Mouse (Mus musculus) c-Kit-positive CD71-positive TER-119-positive erythroid progenitor cells, embryonic 14.5 days (primary cell): Measurements from ENCODE around the gene Mtf2.
A peak's percentile ranks its signal among the peaks of the same experiment; 100 is the strongest.
"Not testable (repeated sequence)": the region's sequence is repeated elsewhere in the genome, so short reads cannot be mapped to it uniquely, and the experiment has no call there.

Experiments used
- DNase-seq: peaks from one replicate; pipeline ENCODE4 v3.0.0-alpha.2; 2013; ENCODE audit warnings: low spot score

The Mtf2 gene

GRCm38 (mm10) chr5:108082380-108082779 lies 16.9 kb downstream of the Mtf2 start:
- peak; percentile 30 for DNase-seq

DNA sequence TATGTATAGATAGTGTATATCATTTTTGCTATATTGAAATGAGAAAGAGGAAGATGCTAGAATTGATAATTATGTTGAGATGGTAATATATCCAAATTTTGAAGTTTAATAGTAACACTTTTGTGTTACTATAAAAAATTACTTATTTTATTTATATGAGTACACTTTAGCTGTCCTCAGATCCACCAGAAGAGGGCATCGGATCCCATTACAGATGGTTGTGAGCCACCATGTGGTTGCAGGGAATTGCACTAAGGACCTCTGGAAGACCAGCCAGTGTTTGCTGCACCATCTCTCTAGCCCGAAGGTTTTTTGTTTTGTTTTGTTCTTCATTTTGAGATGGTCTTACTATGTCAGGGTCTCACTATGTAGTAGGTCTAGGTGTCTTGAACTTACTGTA lies 20.0 kb downstream of the Mtf2 start:
- no peak for DNase-seq

DNA sequence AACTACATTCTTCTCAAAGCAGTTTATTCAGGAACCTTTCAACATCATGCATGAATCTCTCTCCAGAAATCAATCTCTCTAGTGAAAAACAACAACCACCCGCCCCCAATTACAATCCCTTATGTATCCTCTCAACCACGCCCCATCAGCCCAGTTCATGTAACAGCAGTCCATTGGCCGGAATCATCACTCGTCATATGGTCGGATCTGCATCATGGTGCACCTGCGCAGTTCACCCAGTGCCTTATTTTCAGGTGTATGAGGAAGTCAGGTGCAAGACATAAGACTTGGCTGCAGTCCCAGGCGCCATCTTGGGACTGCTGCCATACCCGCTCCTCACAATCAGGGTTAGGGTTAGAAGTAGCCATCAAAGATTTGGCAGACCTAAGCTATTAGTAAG lies 27.3 kb downstream of the Mtf2 start:
- DNase-seq, result not testable (repeated sequence)

DNA sequence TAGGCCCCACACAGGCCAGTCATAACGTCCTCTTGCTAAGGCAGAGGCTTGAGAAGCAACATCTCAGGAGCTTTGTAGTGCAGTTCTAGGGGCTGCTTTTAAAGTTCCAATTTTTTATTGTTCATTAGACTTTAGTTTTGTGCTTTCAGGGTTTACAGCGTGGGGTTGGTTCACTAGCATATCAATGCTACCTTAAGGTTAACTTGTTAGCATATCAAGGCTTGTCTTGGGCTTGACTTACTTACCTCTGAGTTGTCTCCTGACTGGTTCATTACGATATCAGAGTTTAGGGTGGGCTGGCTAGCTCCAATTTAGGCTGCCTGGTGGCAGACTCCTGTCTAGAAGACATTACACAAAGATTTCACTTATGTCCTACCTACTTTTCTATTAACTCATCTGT lies 32.2 kb downstream of the Mtf2 start:
- no peak for DNase-seq

GRCm38 (mm10) chr5:108100196-108100595 lies 34.7 kb downstream of the Mtf2 start:
- DNase-seq, result no peak

DNA sequence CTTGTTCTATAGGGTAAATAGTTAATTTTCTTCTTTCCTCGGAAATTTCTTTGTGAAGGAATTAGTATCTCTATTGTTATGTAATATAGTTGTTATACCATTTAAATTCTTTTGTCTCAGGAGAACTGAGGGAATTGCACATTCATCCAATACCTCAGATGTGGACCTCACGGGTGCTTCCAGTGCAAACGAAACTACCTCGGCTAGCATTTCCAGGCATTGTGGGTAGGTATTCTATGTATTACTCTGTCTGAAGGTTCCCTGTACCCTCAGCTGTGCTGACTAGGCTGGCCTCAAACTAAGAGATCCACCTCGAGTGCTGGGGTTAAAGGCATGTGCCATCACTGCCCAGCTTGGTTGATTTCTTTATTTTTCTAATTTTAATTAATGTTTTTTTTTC lies 38.8 kb downstream of the Mtf2 start:
- no peak for DNase-seq

- DNase-seq, result no peak
Measured at GRCm38 (mm10) chr5:108109346-108109745, 43.9 kb downstream of the Mtf2 start.

DNA sequence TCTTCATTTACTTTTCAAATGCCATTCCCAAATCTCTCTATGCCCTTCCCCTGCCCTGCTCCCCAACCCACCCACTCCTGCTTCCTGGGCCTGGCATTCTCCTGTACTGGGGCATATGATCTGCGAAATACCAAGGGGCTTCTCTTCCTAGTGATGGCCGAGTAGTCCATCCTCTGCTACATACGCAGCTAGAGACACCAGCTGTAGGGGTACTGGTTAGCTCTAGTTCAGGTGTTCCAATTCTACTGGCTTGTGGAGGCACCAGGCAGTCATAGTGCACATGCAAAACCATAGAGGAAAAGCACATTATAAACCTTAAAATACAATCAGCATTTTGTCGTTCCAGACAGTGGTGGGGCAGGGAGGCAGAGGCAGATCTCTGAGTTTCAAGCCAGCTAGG lies 52.2 kb downstream of the Mtf2 start:
- no peak for DNase-seq

DNA sequence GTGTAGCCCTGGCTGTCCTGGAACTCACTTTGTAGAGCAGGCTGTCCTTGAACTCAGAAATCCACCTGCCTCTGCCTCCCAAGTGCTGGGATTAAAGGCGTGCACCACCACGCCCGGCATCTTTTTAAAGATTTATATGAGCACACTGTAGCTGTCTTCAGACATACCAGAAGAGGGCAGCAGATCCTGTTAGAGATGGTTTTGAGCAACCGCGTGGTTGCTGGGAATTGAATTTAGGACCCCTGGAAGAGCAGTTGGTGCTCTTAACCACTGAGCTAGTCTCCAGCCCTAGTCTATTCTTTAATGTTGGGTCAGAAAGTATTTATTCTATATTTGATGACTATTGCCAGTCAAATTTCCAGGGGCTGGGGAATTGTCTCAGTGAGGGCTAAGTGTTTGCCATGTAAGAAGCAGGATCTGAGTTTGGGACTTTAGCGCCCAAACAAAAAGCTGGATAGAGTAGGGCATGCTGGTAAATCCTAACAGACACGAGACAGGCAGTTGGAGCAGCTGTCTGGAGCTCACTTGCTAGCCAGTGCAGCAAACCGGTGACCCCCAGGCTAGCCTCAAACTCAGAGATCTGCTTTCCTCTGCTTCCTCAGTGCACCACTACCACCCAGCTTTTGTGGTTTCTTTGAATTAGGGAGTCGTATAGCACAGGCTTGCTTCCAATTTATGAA lies 54.9 kb downstream of the Mtf2 start:
- no peak for DNase-seq

- DNase-seq, result peak; percentile 61
Measured at GRCm38 (mm10) chr5:108131849-108132440, 66.5 kb downstream of the Mtf2 start.

DNA sequence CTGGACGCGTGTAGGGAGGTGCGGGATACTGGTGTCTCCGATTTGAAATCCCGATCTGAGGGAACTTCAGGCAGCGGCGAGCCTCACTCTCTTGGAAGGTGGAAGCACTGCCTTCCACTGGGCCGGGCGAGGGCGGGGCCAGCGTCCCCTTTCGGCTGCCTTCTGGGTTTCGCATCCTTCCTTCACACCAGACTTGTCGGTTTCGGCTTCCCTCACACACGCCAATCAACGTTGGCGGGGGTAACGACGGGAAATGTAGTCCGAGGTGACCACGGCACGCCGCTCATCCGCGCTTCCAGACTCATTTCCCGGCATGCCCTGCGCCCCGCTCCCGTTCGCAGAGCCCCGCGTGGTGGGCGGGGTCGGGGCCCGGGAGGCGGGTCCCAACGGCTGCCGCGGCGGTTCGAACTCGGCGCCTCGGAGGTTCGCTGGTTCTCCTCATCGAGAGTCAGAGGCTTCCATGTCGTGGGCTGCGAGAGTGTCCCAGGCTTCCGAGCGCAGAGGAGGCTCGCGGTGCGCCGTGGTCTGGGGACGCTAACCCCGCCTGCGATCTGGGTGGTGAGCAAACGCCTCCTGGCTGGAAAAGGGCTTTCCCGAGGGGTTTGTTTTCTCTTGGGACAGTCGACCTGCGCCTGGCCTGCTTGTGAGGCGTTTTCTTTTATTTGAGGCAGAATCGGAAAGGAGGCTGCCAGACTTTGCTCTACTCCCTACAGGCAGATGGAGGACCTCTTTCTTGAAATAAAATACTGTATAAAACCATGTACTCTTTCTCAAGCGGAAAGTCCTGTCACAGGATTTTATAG lies 67.2 kb downstream of the Mtf2 start, which contains the start of the genes Tmed5 and Ccdc18:
Gene Tmed5 (minus strand): TSS at position 180 of the 803 bp plus-strand sequence.
Gene Ccdc18 (plus strand): TSS at position 435 of the 803 bp plus-strand sequence.
- DNase-seq, result peak; percentile 98

DNA sequence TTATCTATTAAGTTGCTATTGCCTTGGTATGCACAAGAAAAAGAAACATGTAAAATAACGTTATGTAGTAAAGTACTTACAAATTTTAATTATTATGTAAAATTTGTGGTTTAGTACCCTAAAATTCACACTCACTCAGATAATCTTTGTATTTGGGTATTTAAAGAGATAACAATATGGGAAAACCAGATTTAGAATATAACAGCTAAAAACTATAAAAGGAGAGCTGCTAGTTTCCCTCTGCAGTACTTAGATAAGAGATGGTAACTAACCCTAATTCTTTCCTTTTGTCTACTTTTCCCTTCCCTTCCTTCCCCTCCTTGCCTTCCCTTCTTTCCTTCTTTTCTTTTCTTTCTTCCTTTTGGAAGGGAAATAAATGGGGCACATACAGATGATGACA lies 87.1 kb downstream of the Mtf2 start:
- no peak for DNase-seq
